Mouse (Mus musculus): ENCODE measurements around the gene Enpp1. TPM values are rescaled to one million over a fixed set of nuclear protein-coding genes. Genes with fewer than 3 reads are reported as not detected.

Enpp1 gene
- polyA plus RNA-seq, 1 experiment from 2014 or later = 2.9 TPM

DNA sequence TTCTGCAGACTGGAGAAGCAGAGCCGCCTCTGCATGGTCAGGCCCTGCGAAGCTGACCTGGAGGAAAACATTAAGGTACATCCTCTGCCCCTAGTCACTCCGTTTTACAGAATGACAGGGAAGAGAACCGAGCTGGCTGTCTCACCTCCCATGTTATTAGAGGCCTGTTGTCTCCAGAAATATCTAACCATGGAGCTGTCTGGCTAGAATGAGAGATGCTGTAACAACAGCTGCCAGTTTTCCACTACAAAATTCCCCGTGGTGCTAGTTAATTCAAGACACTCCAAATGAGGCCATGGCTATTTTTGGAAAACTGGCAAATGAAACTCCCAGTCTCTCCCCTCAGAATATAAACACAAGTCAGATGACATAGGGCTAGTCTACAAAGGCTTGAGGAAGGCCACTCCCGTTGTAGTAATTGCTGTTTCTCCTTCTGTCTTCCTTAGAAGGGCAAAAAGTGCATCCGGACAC is 115.1 kb downstream of the Enpp1 start:
- no peak for DNase-seq
- Histone ChIP-seq H3K27me3 (ENCODE audit: insufficient read depth, low read length) (peaks cover 23% of the 10 kb centered on the region), H3K4me1 (ENCODE audit: insufficient read depth) (no peaks in the 10 kb centered on the region), H3K4me3 (ENCODE audit: low read depth, low read length) (0 out of 2 replicates have a peak overlapping the region, but pooled peaks have one; percentile 49), H3K36me3 (replicated peaks; ENCODE audit: insufficient read depth, low read length) (no peaks in the 10 kb centered on the region), H3K9ac (replicated peaks) (no peak overlapping the region), H3K9me3 (ENCODE audit: low read length) (no peaks in the 10 kb centered on the region), H3K27ac (ENCODE audit: low read depth) (no peak overlapping the region), H3K4me2 (ENCODE audit: low read depth, low read length) (peak overlapping the region; percentile 62; the same call in 1 of the 2 replicates)
- 70% methylated on average over 7 of the region's 7 CpGs for WGBS (ENCODE audit: insufficient replicate concordance)
- TF ChIP-seq EP300 (IDR thresholded peaks at IDR 0.05; ENCODE audit: low read depth) = no peak
- TF ChIP-seq CTCF (IDR thresholded peaks at IDR 0.05; ENCODE audit: low read depth) = no peak
- ATAC-seq = no peak

DNA sequence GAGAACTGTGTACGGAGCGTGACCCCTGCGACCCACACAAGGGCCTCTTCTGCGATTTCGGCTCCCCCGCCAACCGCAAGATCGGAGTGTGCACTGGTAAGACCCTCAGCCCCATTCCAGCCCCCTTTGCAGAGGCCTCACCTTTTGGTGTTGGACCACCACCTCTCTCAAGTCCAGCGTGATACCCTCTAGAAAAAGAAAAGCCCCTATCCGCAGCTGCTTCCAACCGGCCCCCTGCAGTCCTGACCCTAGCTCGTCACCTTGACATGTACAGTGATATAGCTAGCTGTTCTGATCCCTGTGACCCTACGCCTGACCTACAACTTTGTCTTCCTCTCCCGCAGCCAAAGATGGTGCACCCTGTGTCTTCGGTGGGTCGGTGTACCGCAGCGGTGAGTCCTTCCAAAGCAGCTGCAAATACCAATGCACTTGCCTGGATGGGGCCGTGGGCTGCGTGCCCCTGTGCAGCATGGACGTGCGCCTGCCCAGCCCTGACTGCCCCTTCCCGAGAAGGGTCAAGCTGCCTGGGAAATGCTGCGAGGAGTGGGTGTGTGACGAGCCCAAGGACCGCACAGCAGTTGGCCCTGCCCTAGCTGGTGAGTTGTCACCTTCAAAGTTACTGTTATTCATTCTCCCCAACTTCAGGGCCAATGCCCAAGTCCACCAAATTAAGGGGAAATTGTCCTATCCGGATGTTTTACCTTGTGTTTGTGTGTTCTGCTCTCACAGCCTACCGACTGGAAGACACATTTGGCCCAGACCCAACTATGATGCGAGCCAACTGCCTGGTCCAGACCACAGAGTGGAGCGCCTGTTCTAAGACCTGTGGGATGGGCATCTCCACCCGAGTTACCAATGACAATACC is 115.7 kb downstream of the Enpp1 start:
- ATAC-seq (no peak), DNase-seq (peak; percentile 26)
- 28% methylated on average over 31 of the region's 31 CpGs for WGBS (ENCODE audit: insufficient replicate concordance)
- Histone ChIP-seq H3K9ac (replicated peaks) (peak overlapping the region; percentile 48; the same call in 1 of the 2 replicates), H3K9me3 (ENCODE audit: low read length) (no peaks in the 10 kb centered on the region), H3K4me1 (ENCODE audit: insufficient read depth) (no peaks in the 10 kb centered on the region), H3K27ac (ENCODE audit: low read depth) (peak overlapping the region; percentile 67; the same call in 1 of the 2 replicates), H3K4me2 (ENCODE audit: low read depth, low read length) (peak overlapping the region; percentile 62), H3K4me3 (ENCODE audit: low read depth, low read length) (peak overlapping the region; percentile 49), H3K36me3 (replicated peaks; ENCODE audit: insufficient read depth, low read length) (no peaks in the 10 kb centered on the region), H3K27me3 (ENCODE audit: insufficient read depth, low read length) (peaks cover 24% of the 10 kb centered on the region)
- TF ChIP-seq CTCF (IDR thresholded peaks at IDR 0.05; ENCODE audit: low read depth) = no peak
- TF ChIP-seq EP300 (IDR thresholded peaks at IDR 0.05; ENCODE audit: low read depth) = no peak

DNA sequence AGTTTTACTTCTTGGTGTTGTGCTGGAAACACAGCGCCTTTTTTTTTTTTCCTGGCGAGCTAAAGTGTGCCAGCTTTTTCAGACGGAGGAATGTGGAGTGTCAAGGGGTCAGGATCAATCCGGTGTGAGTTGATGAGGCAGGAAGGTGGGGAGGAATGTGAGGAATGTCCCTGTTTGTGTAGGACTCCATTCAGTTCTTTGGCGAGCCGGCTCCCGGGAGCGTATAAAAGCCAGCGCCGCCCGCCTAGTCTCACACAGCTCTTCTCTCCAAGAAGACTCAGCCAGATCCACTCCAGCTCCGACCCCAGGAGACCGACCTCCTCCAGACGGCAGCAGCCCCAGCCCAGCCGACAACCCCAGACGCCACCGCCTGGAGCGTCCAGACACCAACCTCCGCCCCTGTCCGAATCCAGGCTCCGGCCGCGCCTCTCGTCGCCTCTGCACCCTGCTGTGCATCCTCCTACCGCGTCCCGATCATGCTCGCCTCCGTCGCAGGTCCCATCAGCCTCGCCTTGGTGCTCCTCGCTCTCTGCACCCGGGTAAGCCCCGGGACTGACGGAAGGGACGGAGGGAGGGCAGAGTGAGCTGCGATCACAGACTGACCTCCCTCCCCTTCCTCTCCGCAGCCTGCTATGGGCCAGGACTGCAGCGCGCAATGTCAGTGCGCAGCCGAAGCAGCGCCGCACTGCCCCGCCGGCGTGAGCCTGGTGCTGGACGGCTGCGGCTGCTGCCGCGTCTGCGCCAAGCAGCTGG is 116.5 kb downstream of the Enpp1 start, which contains the start of gene Ccn2:
Gene Ccn2, plus strand, starts transcription at position 193 of the 753 bp plus-strand sequence.
- 2% methylated on average over 48 of the region's 53 CpGs for WGBS (ENCODE audit: insufficient replicate concordance)

DNA sequence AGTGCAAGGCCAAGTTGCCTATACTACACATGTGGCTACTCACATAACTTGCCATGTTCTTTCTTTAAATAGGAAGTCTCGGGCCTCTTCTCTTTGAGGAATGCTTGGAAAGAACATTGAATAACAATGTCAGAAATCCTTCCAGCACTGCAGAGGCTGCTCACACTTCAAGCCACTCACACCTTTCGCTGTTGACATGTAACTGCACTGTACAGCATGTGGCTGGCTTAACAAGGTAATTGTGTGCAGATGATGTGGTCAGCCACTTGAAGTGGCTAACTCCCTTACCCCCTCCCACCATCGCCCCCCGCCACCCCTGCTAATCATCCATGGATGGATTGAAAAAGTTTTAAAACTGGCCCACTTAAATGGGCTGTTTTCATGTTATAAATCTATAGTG is 118.4 kb downstream of the Enpp1 start:
- Histone ChIP-seq H3K9me3 (ENCODE audit: low read length) (no peaks in the 10 kb centered on the region), H3K27ac (ENCODE audit: low read depth) (no peak overlapping the region), H3K4me2 (ENCODE audit: low read depth, low read length) (no peak overlapping the region), H3K9ac (replicated peaks) (no peak overlapping the region), H3K4me1 (ENCODE audit: insufficient read depth) (no peaks in the 10 kb centered on the region), H3K4me3 (ENCODE audit: low read depth, low read length) (no peak overlapping the region), H3K27me3 (ENCODE audit: insufficient read depth, low read length) (peaks cover 24% of the 10 kb centered on the region), H3K36me3 (replicated peaks; ENCODE audit: insufficient read depth, low read length) (no peaks in the 10 kb centered on the region)
- WGBS (ENCODE audit: insufficient replicate concordance) = 74% methylated on average over 4 of the region's 4 CpGs
- no peak for ATAC-seq
- no peak for DNase-seq
- TF ChIP-seq EP300 (IDR thresholded peaks at IDR 0.05; ENCODE audit: low read depth) = no peak
- no peak for TF ChIP-seq CTCF (IDR thresholded peaks at IDR 0.05; ENCODE audit: low read depth)

More for the DNA sequence above, 116.5 kb downstream of the Enpp1 start, which contains the start of gene Ccn2:
- H3K4me2 ChIP-seq (ENCODE audit: low read depth, low read length) = peak within 1 kb of the TSS; percentile 62
- TF ChIP-seq CTCF (IDR thresholded peaks at IDR 0.05; ENCODE audit: low read depth) (no peak), EP300 (IDR thresholded peaks at IDR 0.05; ENCODE audit: low read depth) (no peak)
- peak within 1 kb of the TSS; percentile 48; the same call in 1 of the 2 replicates for H3K9ac ChIP-seq (replicated peaks)
- H3K36me3 ChIP-seq (replicated peaks; ENCODE audit: insufficient read depth, low read length) = no peaks in the 10 kb centered on the region
- no peaks in the 10 kb centered on the region for H3K9me3 ChIP-seq (ENCODE audit: low read length)
- ATAC-seq (peak; percentile 69), DNase-seq (peak; percentile 33)
- H3K27me3 ChIP-seq (ENCODE audit: insufficient read depth, low read length) = peaks cover 24% of the 10 kb centered on the region
- no peaks in the 10 kb centered on the region for H3K4me1 ChIP-seq (ENCODE audit: insufficient read depth)
- H3K27ac ChIP-seq (ENCODE audit: low read depth) = peak within 1 kb of the TSS; percentile 67
- H3K4me3 ChIP-seq (ENCODE audit: low read depth, low read length) = peak within 1 kb of the TSS; percentile 49

DNA sequence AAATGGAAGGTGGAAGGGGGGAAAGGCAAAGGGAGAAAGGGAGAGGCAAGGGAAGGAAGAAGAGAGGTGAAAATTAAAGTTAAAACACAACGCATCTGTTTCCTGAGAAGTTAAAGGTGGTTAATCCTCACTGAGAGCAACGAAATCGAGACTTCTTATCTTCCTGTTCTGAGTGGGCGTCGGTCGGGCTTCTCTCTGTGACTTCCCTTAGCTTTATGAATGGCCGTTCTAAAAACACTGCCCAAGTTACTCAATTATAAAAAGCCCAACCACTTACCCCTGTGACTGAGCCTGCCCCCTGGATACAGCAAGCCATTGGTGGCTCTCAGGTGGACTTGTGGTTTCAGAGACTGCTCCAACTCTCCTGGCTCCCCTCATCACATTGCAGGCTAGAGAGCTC is 119.0 kb downstream of the Enpp1 start:
- Histone ChIP-seq H3K27me3 (ENCODE audit: insufficient read depth, low read length) (peaks cover 24% of the 10 kb centered on the region), H3K36me3 (replicated peaks; ENCODE audit: insufficient read depth, low read length) (no peaks in the 10 kb centered on the region), H3K4me2 (ENCODE audit: low read depth, low read length) (no peak overlapping the region), H3K27ac (ENCODE audit: low read depth) (no peak overlapping the region), H3K9ac (replicated peaks) (no peak overlapping the region), H3K9me3 (ENCODE audit: low read length) (no peaks in the 10 kb centered on the region), H3K4me3 (ENCODE audit: low read depth, low read length) (no peak overlapping the region), H3K4me1 (ENCODE audit: insufficient read depth) (no peaks in the 10 kb centered on the region)
- no peak for TF ChIP-seq CTCF (IDR thresholded peaks at IDR 0.05; ENCODE audit: low read depth)
- WGBS (ENCODE audit: insufficient replicate concordance) = 22% methylated on average over 7 of the region's 7 CpGs
- DNase-seq (no peak), ATAC-seq (no peak)

DNA sequence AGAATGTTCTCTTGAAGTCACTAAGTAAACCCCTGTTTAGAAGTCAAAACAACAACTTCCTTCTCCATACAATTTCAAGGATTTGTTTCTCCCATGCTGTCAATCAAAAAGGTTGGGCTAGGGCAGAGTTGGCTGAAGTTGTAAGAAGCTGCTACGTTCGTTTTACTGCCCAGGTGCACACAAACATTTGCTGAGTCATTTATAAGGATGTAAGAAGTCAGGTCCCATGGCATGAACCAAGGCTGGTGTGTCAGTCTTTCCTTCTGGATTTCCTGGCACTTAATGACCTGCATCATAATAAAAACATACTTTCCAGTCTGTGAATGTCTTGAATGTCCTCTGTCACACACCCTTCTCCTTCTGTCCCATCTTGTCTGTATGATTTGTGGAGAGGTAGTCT is 119.6 kb downstream of the Enpp1 start:
- Histone ChIP-seq H3K27ac (ENCODE audit: low read depth) (no peak overlapping the region), H3K27me3 (ENCODE audit: insufficient read depth, low read length) (peaks cover 24% of the 10 kb centered on the region), H3K4me2 (ENCODE audit: low read depth, low read length) (no peak overlapping the region), H3K9me3 (ENCODE audit: low read length) (no peaks in the 10 kb centered on the region), H3K4me3 (ENCODE audit: low read depth, low read length) (no peak overlapping the region), H3K4me1 (ENCODE audit: insufficient read depth) (no peaks in the 10 kb centered on the region), H3K9ac (replicated peaks) (no peak overlapping the region), H3K36me3 (replicated peaks; ENCODE audit: insufficient read depth, low read length) (no peaks in the 10 kb centered on the region)
- no peak for TF ChIP-seq CTCF (IDR thresholded peaks at IDR 0.05; ENCODE audit: low read depth)
- TF ChIP-seq EP300 (IDR thresholded peaks at IDR 0.05; ENCODE audit: low read depth) = no peak
- WGBS (ENCODE audit: insufficient replicate concordance) = 26% methylated on average over 2 of the region's 2 CpGs
- no peak for DNase-seq
- ATAC-seq = no peak

All from liver, postnatal 0 days (tissue).